Mouse (Mus musculus): ENCODE results near the gene Gm26602. TPM values are rescaled to one million over a fixed set of nuclear protein-coding genes. Genes with fewer than 3 reads are reported as not detected.
A peak's percentile ranks its signal among the peaks of the same experiment; 100 is the strongest.

Gene Gm26602
- polyA plus RNA-seq, 1 experiment from 2014 or later, result 11.0 TPM

DNA sequence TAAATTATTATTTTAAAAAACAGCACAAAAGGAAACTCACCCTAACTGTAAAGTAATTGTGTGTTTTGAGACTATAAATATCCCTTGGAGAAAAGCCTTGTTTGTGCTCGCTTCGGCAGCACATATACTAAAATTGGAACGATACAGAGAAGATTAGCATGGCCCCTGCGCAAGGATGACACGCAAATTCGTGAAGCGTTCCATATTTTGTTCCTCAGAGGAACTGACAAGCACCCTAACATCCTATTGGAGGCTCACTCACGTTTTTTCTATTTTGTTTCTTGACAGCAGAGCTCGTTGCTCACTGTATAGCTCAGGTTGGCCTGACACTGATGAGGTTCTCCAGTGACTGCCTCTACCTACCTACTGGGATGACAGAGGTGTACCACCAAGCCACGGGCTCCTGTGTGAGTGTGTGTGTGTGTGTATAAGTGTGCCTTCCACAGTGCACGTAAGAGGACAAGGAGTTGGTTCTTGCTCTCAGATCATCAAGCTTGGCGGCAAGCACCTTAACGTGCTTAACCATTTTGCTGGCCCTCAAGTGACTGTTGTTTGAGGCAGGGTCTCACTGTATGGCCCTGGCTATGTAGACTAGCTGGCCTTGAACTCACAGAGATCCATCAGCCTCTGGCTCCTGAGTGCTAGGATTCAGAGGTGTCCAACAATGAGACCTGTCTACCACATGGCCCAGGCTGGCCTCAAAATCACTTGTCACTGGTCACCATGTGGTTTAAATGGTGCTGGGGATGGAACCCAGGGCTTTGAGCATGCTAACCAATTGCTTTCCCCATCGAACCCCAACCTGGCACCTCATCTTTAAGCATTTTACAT, 1.3 kb upstream of the Gm26602 start:
- ATAC-seq, result peak; percentile 66
- H3K27me3 ChIP-seq (replicated peaks), result no peaks in the 10 kb centered on the region
- peaks cover 61% of the 10 kb centered on the region for H3K36me3 ChIP-seq
- H3K9ac ChIP-seq, result peak overlapping the region; percentile 51
- WGBS (ENCODE audit: insufficient replicate concordance), result 24% methylated on average over 14 of the region's 14 CpGs
- H3K4me2 ChIP-seq, result peak overlapping the region; percentile 50
- H3K9me3 ChIP-seq (replicated peaks), result no peaks in the 10 kb centered on the region
- H3K27ac ChIP-seq, result peak overlapping the region; percentile 86
- peak overlapping the region; percentile 84 for H3K4me3 ChIP-seq
- H3K4me1 ChIP-seq, result peaks cover 55% of the 10 kb centered on the region

DNA sequence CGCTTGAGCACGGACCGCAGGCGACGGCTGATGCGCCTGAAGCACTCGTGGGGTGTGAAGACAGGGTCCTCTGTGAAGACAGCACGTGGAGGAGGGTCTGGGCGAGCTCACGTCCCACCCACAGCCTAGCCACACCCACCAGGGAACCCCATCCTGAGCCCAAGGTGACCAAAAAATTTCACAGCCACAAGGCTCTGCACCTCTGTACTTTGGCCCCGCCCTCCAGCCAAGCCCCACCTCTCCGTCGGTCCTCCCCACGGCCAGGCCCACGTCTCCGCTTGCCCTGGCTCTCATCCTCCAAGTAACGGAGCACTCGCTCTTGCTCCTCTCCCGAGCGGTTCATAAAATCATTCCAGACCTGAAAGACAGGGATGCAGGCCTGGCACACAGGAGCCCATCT, 1.8 kb downstream of the Gm26602 start:
- H3K9me3 ChIP-seq (replicated peaks), result no peaks in the 10 kb centered on the region
- H3K36me3 ChIP-seq, result peaks cover 31% of the 10 kb centered on the region
- no peak overlapping the region for H3K4me2 ChIP-seq
- peaks cover 4% of the 10 kb centered on the region for H3K27me3 ChIP-seq (replicated peaks)
- peak overlapping the region; percentile 24; the same call in 1 of the 2 replicates for H3K9ac ChIP-seq
- peaks cover 79% of the 10 kb centered on the region for H3K4me1 ChIP-seq
- no peak overlapping the region for H3K27ac ChIP-seq
- 80% methylated on average over 20 of the region's 20 CpGs for WGBS (ENCODE audit: insufficient replicate concordance)
- no peak overlapping the region for H3K4me3 ChIP-seq
- no peak for ATAC-seq

DNA sequence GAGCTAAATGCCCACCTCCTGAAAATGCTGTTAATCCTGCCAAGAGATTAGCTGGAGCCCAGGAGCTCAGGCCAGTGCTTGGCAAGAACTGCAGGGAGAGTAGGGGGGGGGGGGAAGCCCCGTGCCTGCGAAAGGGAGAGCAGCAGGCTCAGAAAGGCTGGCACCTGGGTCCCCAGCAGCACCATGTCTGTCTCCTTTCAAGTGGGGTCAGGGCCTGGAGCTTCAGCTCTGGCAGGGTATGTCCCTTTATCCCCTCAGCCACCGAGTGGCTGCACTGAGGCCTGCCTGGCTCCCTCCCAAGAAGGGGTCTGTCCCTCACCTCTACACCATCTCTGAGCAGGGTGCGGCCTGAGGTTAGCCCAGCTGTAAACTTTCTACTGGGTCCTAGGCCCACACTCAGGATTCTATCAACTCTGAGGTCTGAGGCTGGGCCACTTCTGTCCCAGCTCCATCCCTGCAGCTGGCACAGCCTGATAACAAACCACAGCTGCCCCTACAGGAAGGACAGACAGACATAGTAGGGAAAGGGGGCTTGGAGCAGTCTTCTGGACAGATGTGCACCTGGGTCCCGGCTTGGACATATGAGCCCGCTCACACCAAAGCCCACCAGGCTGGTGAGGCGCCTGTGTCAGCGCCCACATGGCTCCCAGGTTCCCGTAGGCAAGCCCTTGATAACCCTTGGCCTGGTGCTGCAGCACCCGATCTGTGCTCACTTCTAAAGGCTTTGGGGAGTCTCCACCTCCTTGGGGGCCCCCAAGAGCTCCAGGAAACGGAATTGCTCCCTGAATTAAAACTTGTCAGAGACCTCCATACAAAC, 3.7 kb downstream of the Gm26602 start:
- peaks cover 31% of the 10 kb centered on the region for H3K36me3 ChIP-seq
- peak overlapping the region; percentile 92 for H3K27ac ChIP-seq
- H3K27me3 ChIP-seq (replicated peaks), result peaks cover 23% of the 10 kb centered on the region
- H3K9ac ChIP-seq, result peak overlapping the region; percentile 93
- peak overlapping the region; percentile 98 for H3K4me2 ChIP-seq
- peaks cover 83% of the 10 kb centered on the region for H3K4me1 ChIP-seq
- H3K9me3 ChIP-seq (replicated peaks), result no peaks in the 10 kb centered on the region
- peak overlapping the region; percentile 81 for H3K4me3 ChIP-seq
- WGBS (ENCODE audit: insufficient replicate concordance), result 23% methylated on average over 10 of the region's 11 CpGs
- peak; percentile 77 for ATAC-seq

DNA sequence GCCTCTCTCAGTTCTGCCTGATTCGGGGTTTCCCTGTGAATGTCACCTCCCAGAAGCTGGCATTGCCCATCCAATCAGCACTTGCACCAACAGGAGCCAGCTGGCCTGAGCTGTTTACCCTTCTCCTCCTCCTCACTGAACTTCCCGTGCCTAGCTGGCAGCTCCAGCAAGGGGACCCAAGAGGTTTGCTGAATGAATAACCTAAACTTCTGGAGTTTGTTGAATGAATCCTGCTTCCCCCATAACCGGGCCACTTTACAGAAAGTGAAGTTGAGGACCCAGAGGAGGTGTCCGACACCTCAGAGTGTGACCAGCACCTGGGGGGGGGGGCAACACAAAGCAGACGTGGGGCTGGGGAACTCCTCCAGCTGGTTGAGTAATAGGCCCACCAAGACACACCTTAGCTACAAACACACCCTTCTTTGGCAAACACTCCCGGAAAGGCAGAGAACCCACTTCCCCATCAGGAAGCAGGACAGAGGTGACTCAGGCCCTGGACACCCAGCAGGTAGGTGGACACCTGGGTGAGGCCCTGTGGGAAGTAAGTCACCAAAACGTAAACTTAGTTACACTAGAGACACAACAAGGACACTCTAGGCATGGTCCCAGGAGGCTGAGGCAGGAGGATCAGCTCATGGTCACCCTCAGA, 4.4 kb downstream of the Gm26602 start:
- no peak for ATAC-seq
- Histone ChIP-seq H3K4me1 (peaks cover 83% of the 10 kb centered on the region), H3K27me3 (replicated peaks) (peaks cover 30% of the 10 kb centered on the region), H3K4me2 (peak overlapping the region; percentile 98), H3K27ac (peak overlapping the region; percentile 92), H3K36me3 (peaks cover 31% of the 10 kb centered on the region), H3K9ac (peak overlapping the region; percentile 93), H3K9me3 (replicated peaks) (no peaks in the 10 kb centered on the region), H3K4me3 (peak overlapping the region; percentile 81)
- WGBS (ENCODE audit: insufficient replicate concordance), result 40% methylated on average over 7 of the region's 7 CpGs

DNA sequence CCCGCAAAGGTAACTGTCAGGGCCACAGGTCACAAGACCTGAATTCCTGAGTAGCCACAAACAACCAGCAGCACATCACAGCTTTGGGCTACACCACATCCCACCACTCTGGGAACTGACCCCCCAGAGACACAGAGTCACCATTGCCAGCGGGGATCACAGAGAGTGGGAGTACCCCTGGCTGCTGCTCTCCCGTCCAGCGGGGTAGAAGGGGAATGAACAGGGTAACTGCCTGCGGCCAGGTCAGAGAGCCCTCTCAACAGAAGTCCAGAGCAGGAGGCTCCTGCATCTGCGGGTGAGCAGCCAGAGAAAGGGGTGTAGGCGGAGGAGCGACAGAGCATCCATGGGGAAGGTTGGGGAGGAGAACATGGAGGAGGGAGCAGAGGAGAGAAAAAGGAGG, 5.4 kb downstream of the Gm26602 start:
- Histone ChIP-seq H3K4me3 (peak overlapping the region; percentile 81), H3K27me3 (replicated peaks) (peaks cover 40% of the 10 kb centered on the region), H3K4me2 (peak overlapping the region; percentile 98), H3K4me1 (peaks cover 93% of the 10 kb centered on the region), H3K27ac (peak overlapping the region; percentile 92), H3K9ac (peak overlapping the region; percentile 93), H3K36me3 (peaks cover 23% of the 10 kb centered on the region), H3K9me3 (replicated peaks) (no peaks in the 10 kb centered on the region)
- ATAC-seq, result no peak
- 12% methylated on average over 8 of the region's 8 CpGs for WGBS (ENCODE audit: insufficient replicate concordance)

DNA sequence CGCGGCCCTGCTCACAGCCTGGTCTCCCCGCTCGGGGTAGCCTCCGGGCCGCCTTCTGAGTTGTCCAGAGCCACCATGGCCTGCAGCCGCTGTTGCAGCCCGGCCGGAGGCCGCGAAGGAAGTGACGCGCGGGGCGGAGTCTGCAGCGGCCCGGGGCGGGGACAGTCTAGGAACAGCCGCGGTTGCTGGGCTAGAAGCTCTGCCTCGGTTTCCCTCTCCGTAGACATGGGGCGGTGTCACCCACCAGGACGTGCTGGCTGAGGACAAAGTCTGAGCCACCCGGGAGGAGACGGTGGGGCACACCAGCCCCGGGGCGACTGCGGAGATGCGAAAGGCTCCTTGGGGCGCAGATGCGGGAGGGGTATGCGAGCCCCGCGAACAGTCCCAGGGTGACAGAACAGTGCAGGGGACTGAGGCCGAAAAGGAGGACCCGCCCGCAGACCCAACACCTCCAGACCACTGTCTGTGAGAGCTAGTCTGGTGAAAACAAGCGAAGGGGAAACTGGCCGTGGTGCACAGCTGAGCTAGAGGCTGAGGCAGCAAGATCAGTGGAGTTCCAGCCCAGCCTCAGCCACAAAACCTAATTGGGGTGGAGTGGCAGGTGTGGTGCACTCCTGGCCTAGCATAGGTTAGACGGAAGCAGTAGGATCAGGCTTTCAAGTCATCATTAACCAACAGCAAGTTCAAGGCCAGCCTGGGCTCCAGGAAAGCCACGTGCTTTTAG, 6.3 kb downstream of the Gm26602 start, which contains the start of gene Kiss1r:
TSS of gene Kiss1r (plus strand) at position 164 of the 724 bp plus-strand sequence.
- Histone ChIP-seq H3K27me3 (replicated peaks) (peaks cover 49% of the 10 kb centered on the region), H3K9me3 (replicated peaks) (no peaks in the 10 kb centered on the region), H3K4me2 (peak within 1 kb of the TSS; percentile 98), H3K4me1 (peaks cover 94% of the 10 kb centered on the region), H3K9ac (peak within 1 kb of the TSS; percentile 93), H3K4me3 (peak within 1 kb of the TSS; percentile 81), H3K36me3 (peaks cover 14% of the 10 kb centered on the region), H3K27ac (peak within 1 kb of the TSS; percentile 92)
- ATAC-seq, result peak; percentile 77
- WGBS (ENCODE audit: insufficient replicate concordance), result 2% methylated on average over 42 of the region's 42 CpGs

DNA sequence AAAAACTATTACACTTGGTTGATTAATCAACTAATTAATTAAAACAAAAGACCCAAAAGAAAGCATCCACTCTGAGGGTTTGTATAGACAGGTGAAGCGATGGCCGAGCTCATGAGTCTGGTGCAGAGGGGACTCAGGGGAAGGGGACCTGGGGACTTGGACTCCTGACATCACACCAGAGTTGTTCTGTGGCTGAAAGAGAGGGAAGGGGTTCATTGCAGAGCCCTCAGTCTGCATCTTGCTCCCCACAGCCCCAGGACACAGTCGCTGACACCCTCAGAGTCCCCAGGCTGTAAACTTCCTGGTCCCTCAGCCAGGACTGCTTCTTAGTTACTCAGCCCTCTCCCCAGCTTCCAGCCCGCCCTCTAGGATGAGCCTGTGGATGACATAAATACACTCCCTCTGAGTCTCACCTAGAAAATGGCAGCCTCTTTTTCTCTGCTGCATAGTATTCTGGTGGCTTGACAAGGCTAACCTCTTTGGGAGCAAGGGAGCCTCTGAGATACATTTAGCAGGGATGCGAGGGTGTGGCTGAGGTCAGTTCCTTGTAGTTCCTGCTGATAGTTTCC, 7.0 kb downstream of the Gm26602 start:
- Histone ChIP-seq H3K27me3 (replicated peaks) (peaks cover 56% of the 10 kb centered on the region), H3K4me3 (peak overlapping the region; percentile 81)

DNA sequence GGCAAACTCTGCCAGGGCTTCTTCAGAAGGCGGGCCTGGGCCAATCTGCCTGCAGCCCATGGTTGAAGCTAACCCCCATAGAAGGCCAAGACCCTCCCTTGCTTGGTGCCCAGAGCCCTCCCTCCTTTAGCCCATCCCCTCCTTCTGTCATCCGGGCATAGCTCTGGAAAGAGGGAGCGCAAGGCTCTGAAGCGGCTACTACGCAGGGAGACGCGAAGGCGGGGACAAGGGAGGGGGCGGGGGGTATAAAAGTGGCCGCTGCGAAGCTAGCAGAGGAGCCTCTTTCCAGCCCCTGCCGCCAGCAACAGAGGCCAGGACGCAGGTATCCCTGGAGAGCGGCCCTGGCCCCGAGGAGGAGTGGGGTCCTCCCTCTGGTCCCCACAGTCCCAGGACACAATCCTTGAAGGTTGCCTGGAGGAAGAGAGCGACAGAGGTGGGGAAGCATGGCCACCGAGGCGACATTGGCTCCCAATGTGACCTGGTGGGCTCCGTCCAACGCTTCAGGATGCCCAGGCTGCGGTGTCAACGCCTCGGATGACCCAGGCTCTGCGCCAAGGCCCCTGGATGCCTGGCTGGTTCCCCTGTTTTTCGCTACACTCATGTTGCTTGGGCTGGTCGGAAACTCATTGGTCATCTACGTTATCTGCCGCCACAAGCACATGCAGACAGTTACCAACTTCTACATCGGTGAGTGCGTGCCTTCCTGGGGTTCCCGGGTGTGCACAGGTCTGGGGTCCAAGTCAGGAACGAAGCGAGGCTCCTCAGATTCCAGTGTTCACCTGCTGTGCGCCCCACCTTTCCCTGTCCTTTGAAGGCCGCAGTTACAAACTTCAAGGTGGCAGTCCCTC, 7.8 kb downstream of the Gm26602 start:
- Histone ChIP-seq H3K9me3 (replicated peaks) (no peaks in the 10 kb centered on the region), H3K4me1 (peaks cover 82% of the 10 kb centered on the region), H3K27me3 (replicated peaks) (peaks cover 64% of the 10 kb centered on the region), H3K9ac (no peak overlapping the region), H3K36me3 (0 out of 2 replicates have a peak, but pooled peaks cover 1% of the 10 kb centered on the region), H3K4me2 (peak overlapping the region; percentile 48), H3K4me3 (peak overlapping the region; percentile 19; the same call in 1 of the 2 replicates), H3K27ac (no peak overlapping the region)
- ATAC-seq, result no peak
- 12% methylated on average over 35 of the region's 35 CpGs for WGBS (ENCODE audit: insufficient replicate concordance)

More for the DNA sequence above, 7.0 kb downstream of the Gm26602 start:
- 66% methylated on average over 5 of the region's 5 CpGs for WGBS (ENCODE audit: insufficient replicate concordance)
- peaks cover 88% of the 10 kb centered on the region for H3K4me1 ChIP-seq
- peak overlapping the region; percentile 98 for H3K4me2 ChIP-seq
- H3K9me3 ChIP-seq (replicated peaks), result no peaks in the 10 kb centered on the region
- peaks cover 8% of the 10 kb centered on the region for H3K36me3 ChIP-seq
- H3K9ac ChIP-seq, result no peak overlapping the region
- no peak overlapping the region for H3K27ac ChIP-seq
- ATAC-seq, result no peak

DNA sequence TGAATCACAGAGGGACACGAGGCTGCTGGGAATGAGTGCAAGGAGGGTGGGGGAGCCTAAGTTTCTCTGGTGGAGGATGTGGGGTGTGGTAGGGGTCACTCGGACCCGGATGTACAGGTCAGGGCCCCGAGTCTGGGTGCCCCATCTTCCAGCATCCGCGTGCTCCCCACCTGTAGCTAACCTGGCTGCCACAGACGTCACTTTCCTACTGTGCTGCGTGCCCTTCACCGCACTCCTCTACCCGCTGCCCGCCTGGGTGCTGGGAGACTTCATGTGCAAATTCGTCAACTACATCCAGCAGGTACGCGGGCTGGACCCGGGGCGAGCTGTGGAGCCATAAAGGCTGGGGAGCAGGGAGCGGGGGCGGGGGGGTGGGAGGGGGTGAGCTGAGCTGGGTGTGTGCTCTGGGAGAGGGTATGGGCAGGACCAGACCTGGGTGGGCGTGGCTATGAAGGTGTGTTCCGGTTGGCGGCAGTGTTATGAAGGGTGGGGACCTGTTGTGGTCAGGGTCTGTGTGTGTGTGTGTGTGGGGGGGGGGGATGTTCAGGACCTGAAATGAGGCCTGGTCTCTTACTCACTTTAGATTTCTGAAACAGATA, 8.7 kb downstream of the Gm26602 start:
- 13% methylated on average over 21 of the region's 21 CpGs for WGBS (ENCODE audit: insufficient replicate concordance)
- Histone ChIP-seq H3K27me3 (replicated peaks) (peaks cover 68% of the 10 kb centered on the region), H3K36me3 (no peaks in the 10 kb centered on the region), H3K9ac (no peak overlapping the region), H3K9me3 (replicated peaks) (no peaks in the 10 kb centered on the region), H3K4me1 (peaks cover 80% of the 10 kb centered on the region), H3K4me2 (peak overlapping the region; percentile 48), H3K4me3 (peak overlapping the region; percentile 19), H3K27ac (no peak overlapping the region)
- no peak for ATAC-seq
